Mouse (Mus musculus) naive thymus-derived CD4-positive, alpha-beta T cell, adult 2 months (primary cell): ENCODE measurements around the gene Nup133.

Experiments used
- DNase-seq: peaks from one replicate; pipeline ENCODE4 v3.0.0-alpha.2; 2011; ENCODE audit warnings: low read depth

Nup133 gene

DNA sequence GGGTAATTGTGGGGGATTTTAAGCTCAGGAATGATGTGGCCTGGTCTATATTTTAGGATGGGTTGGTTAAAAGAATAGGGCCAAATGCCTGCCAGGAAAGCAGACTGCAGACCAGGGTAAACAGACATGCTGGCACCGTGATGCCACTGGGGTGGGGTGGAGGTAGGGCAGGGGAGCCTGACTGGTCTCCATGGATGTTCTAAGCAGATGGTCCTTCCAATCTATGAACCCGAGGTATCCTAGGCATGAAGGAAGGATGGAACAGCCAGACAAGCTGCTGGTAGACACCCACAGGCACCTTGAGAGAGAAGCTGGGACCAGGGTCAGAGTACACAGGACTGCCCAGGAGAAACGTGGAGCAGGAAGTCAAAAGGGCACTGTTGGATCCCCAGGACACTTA, 101.5 kb downstream of the Nup133 start:
- no peak for DNase-seq
